Mouse (Mus musculus): ENCODE results near the gene Wipf3. TPM values are rescaled to one million over a fixed set of nuclear protein-coding genes. Genes with fewer than 3 reads are reported as not detected.

Gene Wipf3
- polyA plus RNA-seq, 1 experiment from 2014 or later, result 4.5 TPM

GRCm38 (mm10) chr6:54481390-54482112 lies 52.1 kb downstream of the Wipf3 start:
- Histone ChIP-seq H3K9ac (ENCODE audit: low read depth, low read length) (no peak overlapping the region), H3K27ac (ENCODE audit: low read depth, low read length) (peak overlapping the region; percentile 37)

GRCm38 (mm10) chr6:54485000-54485399 lies 55.6 kb downstream of the Wipf3 start:
- Histone ChIP-seq H3K27ac (ENCODE audit: low read depth, low read length) (no peak overlapping the region), H3K27me3 (replicated peaks; ENCODE audit: control insufficient read depth, insufficient read depth, low read length) (no peaks in the 10 kb centered on the region), H3K4me3 (ENCODE audit: low read depth, low read length) (no peak overlapping the region), H3K4me1 (replicated peaks; ENCODE audit: control insufficient read depth, insufficient read depth, low read length) (no peaks in the 10 kb centered on the region), H3K36me3 (ENCODE audit: control insufficient read depth, insufficient read depth) (peaks cover 6% of the 10 kb centered on the region; the same call in 1 of the 2 replicates), H3K4me2 (replicated peaks; ENCODE audit: low read depth) (0 out of 2 replicates have a peak overlapping the region, but pooled peaks have one; percentile 43), H3K9ac (ENCODE audit: low read depth, low read length) (no peak overlapping the region), H3K9me3 (ENCODE audit: control insufficient read depth) (no peaks in the 10 kb centered on the region)
- WGBS, result 30% methylated on average over 12 of the region's 12 CpGs
- ATAC-seq, result no peak
- no peak for TF ChIP-seq CTCF (IDR thresholded peaks at IDR 0.05; ENCODE audit: low read depth)

More at GRCm38 (mm10) chr6:54481390-54482112, 52.1 kb downstream of the Wipf3 start:
- Histone ChIP-seq H3K4me2 (replicated peaks; ENCODE audit: low read depth) (peak overlapping the region; percentile 17), H3K27me3 (replicated peaks; ENCODE audit: control insufficient read depth, insufficient read depth, low read length) (no peaks in the 10 kb centered on the region), H3K4me3 (ENCODE audit: low read depth, low read length) (no peak overlapping the region), H3K4me1 (replicated peaks; ENCODE audit: control insufficient read depth, insufficient read depth, low read length) (no peaks in the 10 kb centered on the region), H3K36me3 (ENCODE audit: control insufficient read depth, insufficient read depth) (no peaks in the 10 kb centered on the region), H3K9me3 (ENCODE audit: control insufficient read depth) (no peaks in the 10 kb centered on the region)
- 45% methylated on average over 15 of the region's 15 CpGs for WGBS
- ATAC-seq, result peak; percentile 69
- TF ChIP-seq CTCF (IDR thresholded peaks at IDR 0.05; ENCODE audit: low read depth), result no peak

- Histone ChIP-seq H3K27ac (ENCODE audit: low read depth, low read length) (no peak overlapping the region), H3K9me3 (ENCODE audit: control insufficient read depth) (no peaks in the 10 kb centered on the region), H3K27me3 (replicated peaks; ENCODE audit: control insufficient read depth, insufficient read depth, low read length) (no peaks in the 10 kb centered on the region), H3K4me3 (ENCODE audit: low read depth, low read length) (no peak overlapping the region), H3K36me3 (ENCODE audit: control insufficient read depth, insufficient read depth) (peaks cover 6% of the 10 kb centered on the region; the same call in 1 of the 2 replicates), H3K4me2 (replicated peaks; ENCODE audit: low read depth) (peak overlapping the region; percentile 43; the same call in 1 of the 2 replicates), H3K9ac (ENCODE audit: low read depth, low read length) (no peak overlapping the region), H3K4me1 (replicated peaks; ENCODE audit: control insufficient read depth, insufficient read depth, low read length) (no peaks in the 10 kb centered on the region)
- WGBS, result 12% methylated on average over 18 of the region's 25 CpGs
- no peak for ATAC-seq
- TF ChIP-seq CTCF (IDR thresholded peaks at IDR 0.05; ENCODE audit: low read depth), result no peak
Observed at GRCm38 (mm10) chr6:54485435-54485901, 56.1 kb downstream of the Wipf3 start.

GRCm38 (mm10) chr6:54485973-54486569 lies 56.7 kb downstream of the Wipf3 start:
- ATAC-seq, result no peak
- no peak for TF ChIP-seq CTCF (IDR thresholded peaks at IDR 0.05; ENCODE audit: low read depth)

GRCm38 (mm10) chr6:54491074-54491473 lies 61.7 kb downstream of the Wipf3 start:
- no peak overlapping the region for H3K9ac ChIP-seq (ENCODE audit: low read depth, low read length)
- WGBS, result 40% methylated on average over 7 of the region's 7 CpGs
- H3K36me3 ChIP-seq (ENCODE audit: control insufficient read depth, insufficient read depth), result peaks cover 6% of the 10 kb centered on the region; the same call in 1 of the 2 replicates
- no peak overlapping the region for H3K4me2 ChIP-seq (replicated peaks; ENCODE audit: low read depth)
- no peak for ATAC-seq
- H3K27me3 ChIP-seq (replicated peaks; ENCODE audit: control insufficient read depth, insufficient read depth, low read length), result no peaks in the 10 kb centered on the region
- no peak for TF ChIP-seq CTCF (IDR thresholded peaks at IDR 0.05; ENCODE audit: low read depth)
- H3K4me3 ChIP-seq (ENCODE audit: low read depth, low read length), result no peak overlapping the region
- no peak overlapping the region for H3K27ac ChIP-seq (ENCODE audit: low read depth, low read length)
- no peaks in the 10 kb centered on the region for H3K4me1 ChIP-seq (replicated peaks; ENCODE audit: control insufficient read depth, insufficient read depth, low read length)
- H3K9me3 ChIP-seq (ENCODE audit: control insufficient read depth), result no peaks in the 10 kb centered on the region

More at GRCm38 (mm10) chr6:54485973-54486569, 56.7 kb downstream of the Wipf3 start:
- H3K27ac ChIP-seq (ENCODE audit: low read depth, low read length), result no peak overlapping the region
- peaks cover 6% of the 10 kb centered on the region; the same call in 1 of the 2 replicates for H3K36me3 ChIP-seq (ENCODE audit: control insufficient read depth, insufficient read depth)
- H3K4me2 ChIP-seq (replicated peaks; ENCODE audit: low read depth), result 0 out of 2 replicates have a peak overlapping the region, but pooled peaks have one; percentile 43
- no peak overlapping the region for H3K4me3 ChIP-seq (ENCODE audit: low read depth, low read length)
- H3K4me1 ChIP-seq (replicated peaks; ENCODE audit: control insufficient read depth, insufficient read depth, low read length), result no peaks in the 10 kb centered on the region
- H3K27me3 ChIP-seq (replicated peaks; ENCODE audit: control insufficient read depth, insufficient read depth, low read length), result no peaks in the 10 kb centered on the region
- 47% methylated on average over 6 of the region's 6 CpGs for WGBS
- H3K9ac ChIP-seq (ENCODE audit: low read depth, low read length), result no peak overlapping the region
- no peaks in the 10 kb centered on the region for H3K9me3 ChIP-seq (ENCODE audit: control insufficient read depth)

- H3K27me3 ChIP-seq (replicated peaks; ENCODE audit: control insufficient read depth, insufficient read depth, low read length), result no peaks in the 10 kb centered on the region
- H3K27ac ChIP-seq (ENCODE audit: low read depth, low read length), result no peak overlapping the region
- H3K4me2 ChIP-seq (replicated peaks; ENCODE audit: low read depth), result no peak overlapping the region
- no peak overlapping the region for H3K4me3 ChIP-seq (ENCODE audit: low read depth, low read length)
- ATAC-seq, result no peak
- no peak for TF ChIP-seq CTCF (IDR thresholded peaks at IDR 0.05; ENCODE audit: low read depth)
- H3K9me3 ChIP-seq (ENCODE audit: control insufficient read depth), result no peaks in the 10 kb centered on the region
- H3K4me1 ChIP-seq (replicated peaks; ENCODE audit: control insufficient read depth, insufficient read depth, low read length), result no peaks in the 10 kb centered on the region
- H3K9ac ChIP-seq (ENCODE audit: low read depth, low read length), result no peak overlapping the region
- no peaks in the 10 kb centered on the region for H3K36me3 ChIP-seq (ENCODE audit: control insufficient read depth, insufficient read depth)
Observed at GRCm38 (mm10) chr6:54494097-54494496, 64.7 kb downstream of the Wipf3 start.

Data from intestine, postnatal 0 days (tissue).